Mouse (Mus musculus) heart, embryonic 10.5 days (tissue): ENCODE data around the gene Zpbp2. TPM values are rescaled to one million over a fixed set of nuclear protein-coding genes. Genes with fewer than 3 reads are reported as not detected.
"Not testable (repeated sequence)": the region's sequence is repeated elsewhere in the genome, so short reads cannot be mapped to it uniquely, and the experiment has no call there.

ENCODE experiments used
- DNase-seq: peaks from one replicate; pipeline ENCODE4 v3.0.0-alpha.2; 2017; ENCODE audit warnings: low spot score
- H3K27ac ChIP-seq: fragments of 300-500 bp; sonication (generic); 2 replicates; pipeline ENCODE4 v1.5.1; 2016; ENCODE audit warnings: mild to moderate bottlenecking
- H3K27me3 ChIP-seq: fragments of 300-500 bp; sonication (generic); 2 replicates; pipeline ENCODE4 v1.6.1; 2016; ENCODE audit warnings: mild to moderate bottlenecking; ENCODE audit not compliant: poor library complexity, insufficient read depth, severe bottlenecking
- H3K36me3 ChIP-seq: fragments of 300-500 bp; sonication (generic); 2 replicates; pipeline ENCODE4 v1.6.1; 2016; ENCODE audit warnings: mild to moderate bottlenecking, moderate library complexity
- H3K4me1 ChIP-seq: fragments of 300-500 bp; sonication (generic); 2 replicates; pipeline ENCODE4 v1.6.1; 2016; ENCODE audit warnings: mild to moderate bottlenecking
- H3K4me3 ChIP-seq: fragments of 300-500 bp; sonication (generic); 2 replicates; pipeline ENCODE4 v1.5.1; 2016; ENCODE audit warnings: mild to moderate bottlenecking, moderate library complexity
- H3K9me3 ChIP-seq: fragments of 300-500 bp; sonication (generic); 2 replicates; pipeline ENCODE4 v1.6.1; 2016; ENCODE audit warnings: mild to moderate bottlenecking, moderate library complexity
- WGBS: fragments of 180-500 bp; shearing (Covaris S2); methylation state at CpG from one replicate; pipeline ENCODE4 v1.1.7; 2016; 5-methylcytosine and 5-hydroxymethylcytosine counted together
- polyA plus RNA-seq: library from polyadenylated mRNA; unstranded; fragments of >200 nt; fragmentation: Nextera tagmentation; extraction: Ambion mirVana; gene quantifications from 2 replicates; pipeline ENCODE4 v1.2.1, GENCODE M21; 2016

Zpbp2 gene
- polyA plus RNA-seq, 1 experiment from 2014 or later, result 0.21 TPM

GRCm38 (mm10) chr11:98602090-98602690, 51.3 kb downstream of the Zpbp2 start:
- Histone ChIP-seq H3K27me3 (peaks cover 38% of the 10 kb centered on the region), H3K9me3 (no peaks in the 10 kb centered on the region), H3K36me3 (no peaks in the 10 kb centered on the region), H3K27ac (peak overlapping the region; percentile 76), H3K4me1 (peaks cover 36% of the 10 kb centered on the region), H3K4me3 (peak overlapping the region; percentile 60)
- WGBS, result under 1% methylated on average over 20 of the region's 20 CpGs
- DNase-seq, result peak; percentile 92

- no peaks in the 10 kb centered on the region for H3K9me3 ChIP-seq
Measured at GRCm38 (mm10) chr11:98603953-98604352, 53.1 kb downstream of the Zpbp2 start.

GRCm38 (mm10) chr11:98604911-98605310, 54.0 kb downstream of the Zpbp2 start:
- H3K9me3 ChIP-seq, DNase-seq, H3K27ac ChIP-seq, H3K4me3 ChIP-seq, H3K36me3 ChIP-seq: not testable (repeated sequence)
- H3K4me1 ChIP-seq, result peaks cover 22% of the 10 kb centered on the region
- 64% methylated on average over 6 of the region's 6 CpGs for WGBS
- peaks cover 15% of the 10 kb centered on the region; the same call in 1 of the 2 replicates for H3K27me3 ChIP-seq

More at GRCm38 (mm10) chr11:98603953-98604352, 53.1 kb downstream of the Zpbp2 start:
- H3K27ac ChIP-seq, result no peak overlapping the region
- no peak overlapping the region for H3K4me3 ChIP-seq
- H3K4me1 ChIP-seq, result peaks cover 30% of the 10 kb centered on the region
- 77% methylated on average over 2 of the region's 2 CpGs for whole genome bisulfite sequencing
- H3K27me3 ChIP-seq, result peaks cover 25% of the 10 kb centered on the region
- DNase-seq, result no peak
- no peaks in the 10 kb centered on the region for H3K36me3 ChIP-seq

GRCm38 (mm10) chr11:98606763-98607162, 55.9 kb downstream of the Zpbp2 start:
- Histone ChIP-seq H3K36me3 (no peaks in the 10 kb centered on the region), H3K9me3 (no peaks in the 10 kb centered on the region), H3K4me3 (no peak overlapping the region), H3K4me1 (peaks cover 8% of the 10 kb centered on the region), H3K27ac (no peak overlapping the region), H3K27me3 (0 out of 2 replicates have a peak, but pooled peaks cover 6% of the 10 kb centered on the region)
- WGBS, result 10% methylated on average over 3 of the region's 3 CpGs
- DNase-seq, result peak; percentile 73

Other genes starting within 250 kb of the Zpbp2 start
- gene Neurod2, start 221.4 kb upstream of the Zpbp2 start, polyA plus RNA-seq, result not detected in 2 replicates
- 8.1 and 20.1 TPM in 2 replicates for gene Ppp1r1b, start 202.7 kb upstream of the Zpbp2 start, polyA plus RNA-seq
- gene Stard3, start 192.7 kb upstream of the Zpbp2 start, polyA plus RNA-seq, result 51.0 and 53.0 TPM in 2 replicates
- 86.0 and 159 TPM in 2 replicates for gene Tcap, start 167.3 kb upstream of the Zpbp2 start, polyA plus RNA-seq
- 5.0 and 5.1 TPM in 2 replicates for gene Pnmt, start 164.6 kb upstream of the Zpbp2 start, polyA plus RNA-seq
- gene Pgap3, start 150.6 kb upstream of the Zpbp2 start, polyA plus RNA-seq, result 15.3 and 21.3 TPM in 2 replicates
- gene Erbb2, start 138.6 kb upstream of the Zpbp2 start, polyA plus RNA-seq, result 47.4 and 70.6 TPM in 2 replicates
- 98.9 and 103 TPM in 2 replicates for gene Mien1, start 112.1 kb upstream of the Zpbp2 start, polyA plus RNA-seq
- gene Grb7, start 104.7 kb upstream of the Zpbp2 start, polyA plus RNA-seq, result 2.5 and 15.3 TPM in 2 replicates
- 0.04 and 0.22 TPM in 2 replicates for gene Ikzf3, start 5.1 kb upstream of the Zpbp2 start, polyA plus RNA-seq
- gene Ormdl3, start 36.3 kb downstream of the Zpbp2 start, polyA plus RNA-seq, result 56.1 and 61.0 TPM in 2 replicates
- not detected in 2 replicates for gene Lrrc3c, start 47.2 kb downstream of the Zpbp2 start, polyA plus RNA-seq
- 0.71 and 1.0 TPM in 2 replicates for gene Gm12355, start 74.6 kb downstream of the Zpbp2 start, polyA plus RNA-seq
- not detected in 2 replicates for gene Gsdma3, start 75.3 kb downstream of the Zpbp2 start, polyA plus RNA-seq
- not detected in 2 replicates for gene Gsdma2, start 95.7 kb downstream of the Zpbp2 start, polyA plus RNA-seq
- not detected in 2 replicates for gene Gsdma, start 113.3 kb downstream of the Zpbp2 start, polyA plus RNA-seq
- 232 and 255 TPM in 2 replicates for gene Psmd3, start 131.5 kb downstream of the Zpbp2 start, polyA plus RNA-seq
- not detected in 2 replicates for gene Csf3, start 150.2 kb downstream of the Zpbp2 start, polyA plus RNA-seq
- gene Med24, start 178.3 kb downstream of the Zpbp2 start, polyA plus RNA-seq, result 54.6 and 56.5 TPM in 2 replicates
- gene Thra, start 189.5 kb downstream of the Zpbp2 start, polyA plus RNA-seq, result 19.2 and 23.2 TPM in 2 replicates
- gene Nr1d1, start 224.2 kb downstream of the Zpbp2 start, polyA plus RNA-seq, result 3.6 and 5.9 TPM in 2 replicates
- gene Msl1, start 244.4 kb downstream of the Zpbp2 start, polyA plus RNA-seq, result 14.0 and 21.6 TPM in 2 replicates